Mouse (Mus musculus) cerebellum, postnatal 4 days (tissue): ENCODE measurements at regions not wholly inside any gene's neighbourhood (a gene's known extent, or its start where the extent isn't known, plus 50 kb on each side); places are given as distances from the start of the nearest gene placed in this dataset.

Experiments
- DNase-seq, 2 experiments: peaks; one replicate each; pipeline ENCODE4 v3.0.0; 2022; ENCODE audit warnings: low spot score in 2 of 2, mixed read lengths in 1 of 2

DNA sequence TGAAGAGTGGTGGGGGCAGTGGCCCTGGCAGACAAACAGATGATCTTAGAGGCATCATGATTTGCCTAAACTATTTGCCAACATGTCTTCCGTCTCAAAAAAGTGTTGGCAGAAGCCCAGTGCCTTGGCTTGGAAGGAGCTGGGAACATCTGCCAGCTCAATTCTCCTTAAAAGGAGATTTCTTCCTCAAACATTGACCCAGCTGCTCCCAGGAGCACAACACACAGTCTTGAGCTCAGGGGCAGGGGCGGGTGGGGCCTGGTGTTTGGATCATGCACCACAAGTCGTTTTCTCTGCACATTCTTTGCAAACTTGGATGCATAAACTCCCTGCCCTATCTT, 220.3 kb upstream of the Cdh5 start:
- peak in 1 of 2 experiments; percentile 40 for DNase-seq

DNA sequence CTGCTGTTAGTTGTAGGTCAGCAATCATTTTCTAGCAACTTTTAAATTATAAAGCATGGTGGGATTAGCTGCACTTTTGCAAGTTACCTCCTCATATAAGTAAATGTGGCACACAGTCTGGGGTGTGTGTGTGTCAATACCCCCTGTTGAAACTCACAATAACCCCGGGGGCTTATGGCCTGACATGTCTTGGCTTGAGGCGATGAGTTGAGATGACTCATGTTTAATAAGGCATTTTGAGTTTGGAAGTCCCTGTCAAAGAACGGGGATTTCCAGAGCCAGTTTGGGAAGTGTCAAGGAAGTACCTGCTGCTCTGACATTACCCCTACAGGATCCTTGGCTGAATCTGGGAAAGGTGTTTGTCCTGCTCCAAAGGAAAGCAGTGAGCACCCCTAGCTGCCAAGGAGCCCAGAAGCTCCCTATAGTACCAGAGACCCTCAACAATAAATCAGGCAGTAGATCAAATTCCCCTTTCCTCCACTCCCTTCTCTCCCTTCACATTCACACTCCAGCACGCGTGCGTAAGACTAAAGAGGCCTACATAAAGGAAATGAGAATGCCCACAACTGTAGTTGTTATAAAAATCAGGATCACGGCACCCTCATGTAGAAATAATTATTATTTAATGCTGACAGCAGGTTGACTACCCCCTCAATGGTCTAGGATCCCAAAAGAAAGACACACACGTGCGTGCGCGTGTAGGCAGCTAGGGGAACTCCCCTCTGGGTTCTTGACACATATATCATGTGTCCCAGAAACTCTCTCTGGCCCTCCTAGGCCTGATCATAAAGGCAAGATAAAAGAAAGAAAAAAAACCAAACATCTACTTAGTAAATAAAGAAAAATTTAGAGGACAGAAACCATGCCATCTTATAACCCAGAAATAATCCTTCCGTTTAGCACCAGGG, 216.3 kb upstream of the Cdh5 start:
- no peak for DNase-seq

- DNase-seq = no peak
Observed at GRCm38 (mm10) chr8:103894589-103894988, 206.8 kb upstream of the Cdh5 start.

DNA sequence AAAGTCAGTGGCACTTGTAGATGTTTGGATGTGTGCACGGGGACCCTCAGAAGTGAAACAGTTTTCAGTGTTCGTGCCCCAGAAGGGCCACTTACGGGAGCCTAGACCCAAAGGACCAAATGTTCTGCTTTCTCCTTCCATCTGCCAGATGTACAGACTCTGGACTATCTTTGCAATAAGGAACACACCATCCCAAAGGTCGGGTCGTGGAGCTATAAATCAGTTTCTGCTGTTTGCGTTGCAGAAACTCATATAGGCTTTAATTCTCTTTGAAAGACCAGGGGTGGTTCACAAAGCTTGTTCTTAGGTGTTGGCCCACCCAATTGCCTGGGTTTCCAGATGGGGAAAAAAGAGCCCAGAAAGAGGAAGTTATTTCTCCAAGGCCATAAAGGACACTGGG, 206.3 kb upstream of the Cdh5 start:
- no peak for DNase-seq

DNA sequence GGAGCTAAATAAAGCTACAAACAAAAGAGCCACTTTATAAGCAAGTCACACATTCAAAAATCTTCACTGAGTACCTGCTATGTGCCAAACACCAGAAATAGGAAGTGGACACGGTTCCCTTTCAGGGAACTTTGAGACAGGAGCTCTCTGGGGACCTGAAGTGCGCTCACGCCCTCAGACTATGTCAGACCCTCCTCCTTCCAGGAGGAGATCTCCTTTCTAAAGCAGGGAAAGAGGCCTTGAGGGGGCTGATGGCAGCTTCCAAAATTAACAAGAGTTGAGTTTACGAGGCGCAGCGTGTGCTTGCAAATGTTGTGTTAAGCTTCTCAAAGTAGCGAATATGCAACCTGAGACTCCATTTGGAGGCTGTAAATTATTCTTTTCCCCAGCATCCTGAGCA, 204.0 kb upstream of the Cdh5 start:
- no peak for DNase-seq

GRCm38 (mm10) chr8:103902516-103902915, 198.9 kb upstream of the Cdh5 start:
- no peak for DNase-seq

DNA sequence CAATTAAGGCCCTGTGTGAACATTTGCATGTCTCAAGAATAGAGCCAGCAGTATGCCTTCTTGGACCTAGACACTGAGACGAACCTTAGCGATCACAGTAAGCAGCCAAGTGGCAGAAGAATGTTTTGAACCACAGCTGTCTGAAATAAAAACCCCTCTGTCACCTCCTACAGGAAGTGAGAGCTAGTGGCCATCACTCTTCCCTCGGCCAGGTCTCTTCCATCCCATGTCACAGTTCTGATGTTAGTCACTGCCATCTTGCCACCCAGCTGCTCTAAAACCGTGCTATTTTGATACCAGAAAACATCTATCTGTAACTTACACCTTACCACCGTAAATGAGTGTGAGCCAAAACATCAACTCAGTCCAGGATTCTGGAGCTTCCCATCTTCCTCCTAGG, 197.8 kb upstream of the Cdh5 start:
- DNase-seq = no peak

GRCm38 (mm10) chr8:103907662-103908061, 193.8 kb upstream of the Cdh5 start:
- no peak for DNase-seq

DNA sequence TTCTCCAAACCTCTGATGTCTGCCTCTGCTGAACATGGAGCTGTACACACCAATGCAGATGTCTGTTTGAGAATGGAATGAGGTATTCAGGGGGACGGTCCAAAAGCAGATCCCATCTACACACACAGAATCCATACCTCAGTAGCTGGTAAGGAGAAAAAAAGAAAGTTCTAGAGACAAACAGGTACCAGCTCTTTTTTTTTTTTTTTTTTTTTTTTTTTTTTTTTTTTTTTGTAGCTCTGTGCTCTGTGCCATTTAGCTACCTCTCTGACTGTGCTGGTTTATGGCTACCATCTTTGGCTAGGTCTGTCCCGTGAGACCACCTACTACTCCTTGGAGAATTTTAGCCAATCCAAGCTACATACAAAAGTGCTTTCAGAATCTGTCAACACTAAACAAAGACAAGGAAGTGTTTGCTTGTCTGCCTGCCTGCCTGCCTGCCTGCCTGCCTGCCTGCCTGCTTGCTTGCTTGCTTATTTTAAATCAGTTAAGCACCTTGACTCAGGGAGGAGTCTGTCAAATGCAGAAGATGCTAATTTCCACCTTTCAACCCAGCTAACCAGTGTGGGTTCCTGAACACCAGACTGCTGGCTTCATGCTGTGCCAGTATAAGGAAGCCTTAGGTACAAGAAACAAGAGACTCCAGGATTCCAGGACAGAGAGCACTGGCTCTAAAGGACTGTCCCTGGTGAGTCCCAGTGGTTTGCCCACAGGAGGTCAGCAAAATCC, 190.0 kb upstream of the Cdh5 start:
- no peak for DNase-seq

DNA sequence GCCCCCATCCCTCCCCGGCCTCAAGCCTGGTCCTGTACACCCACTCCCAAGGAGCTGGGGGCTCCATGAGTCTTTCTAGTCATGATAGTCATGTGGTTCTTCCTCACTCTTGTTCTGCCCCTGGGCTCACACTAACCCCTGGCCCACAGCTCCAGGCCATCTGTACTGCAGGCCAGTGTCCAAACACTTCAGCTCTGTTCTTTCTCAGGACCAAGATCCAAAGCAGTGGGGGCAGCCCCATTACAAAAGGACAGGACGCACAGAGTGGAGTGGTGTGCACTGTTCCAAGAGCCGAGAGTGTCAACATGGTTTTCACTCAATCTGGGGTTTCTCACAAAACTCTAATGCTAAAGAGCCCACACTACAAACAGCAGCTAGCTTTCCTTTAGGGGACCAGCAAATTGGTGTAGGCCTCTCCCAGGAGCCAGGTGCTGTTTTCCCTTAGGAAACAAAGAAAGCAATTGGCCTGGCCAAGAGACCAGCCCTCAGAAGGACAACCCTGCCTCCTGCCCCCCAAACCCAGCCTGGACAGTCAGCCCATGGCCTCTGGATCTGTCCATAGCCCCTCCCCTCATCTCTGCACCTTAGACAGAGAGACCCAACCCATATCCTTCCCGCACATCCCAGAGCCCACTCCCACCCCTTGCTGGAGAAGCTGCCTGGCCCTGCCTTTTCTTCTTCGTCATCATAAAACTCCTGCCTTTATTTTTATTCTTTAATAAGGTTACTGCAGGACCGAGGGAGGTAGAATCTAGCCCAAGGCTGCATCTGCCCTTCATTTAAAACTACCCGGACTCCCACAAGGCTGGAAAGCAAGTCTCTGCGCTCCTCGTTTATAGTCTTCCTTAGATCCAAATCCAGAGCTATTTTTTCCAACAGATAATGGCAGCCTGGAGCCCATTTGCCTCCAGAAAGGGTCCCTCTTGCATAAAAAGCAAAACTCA, 188.2 kb upstream of the Cdh5 start:
- DNase-seq = no peak

DNA sequence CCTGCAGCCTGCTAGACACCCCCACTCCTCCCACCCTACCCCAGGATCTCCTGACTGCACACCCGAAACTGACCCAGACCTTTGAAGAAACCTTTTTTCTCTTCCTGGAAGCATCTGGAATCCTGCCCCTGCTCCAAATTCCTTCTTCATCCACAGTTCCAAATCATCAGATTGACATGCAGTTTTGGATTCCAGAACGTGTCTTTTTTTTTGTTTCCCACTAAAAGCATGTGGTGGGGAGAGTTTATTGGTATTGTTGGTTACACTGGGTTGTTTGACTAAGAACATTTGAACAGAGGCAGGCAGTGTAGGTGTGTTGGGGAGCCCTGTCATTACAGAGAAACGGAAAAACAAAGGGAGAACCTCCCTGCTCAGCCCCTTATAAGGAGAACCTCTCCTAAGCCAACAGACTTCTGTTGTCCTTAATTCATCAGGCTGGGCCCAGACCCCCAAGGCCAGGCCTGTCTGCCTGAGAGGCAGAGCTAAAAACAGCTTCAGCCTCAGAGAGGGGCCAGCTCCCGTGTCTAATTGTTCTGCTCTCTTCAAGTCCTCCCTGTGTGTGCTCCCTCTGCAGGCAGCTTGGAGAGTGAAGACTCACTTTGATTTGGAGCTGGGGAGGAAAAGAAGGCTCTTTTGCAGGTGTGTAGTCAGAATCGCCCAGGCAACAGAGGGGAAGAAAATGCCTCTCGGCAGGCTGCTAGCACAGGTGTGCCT, 187.3 kb upstream of the Cdh5 start:
- DNase-seq = peak in 1 of 2 experiments; percentile 4

GRCm38 (mm10) chr8:103919324-103919723, 182.1 kb upstream of the Cdh5 start:
- DNase-seq = no peak

DNA sequence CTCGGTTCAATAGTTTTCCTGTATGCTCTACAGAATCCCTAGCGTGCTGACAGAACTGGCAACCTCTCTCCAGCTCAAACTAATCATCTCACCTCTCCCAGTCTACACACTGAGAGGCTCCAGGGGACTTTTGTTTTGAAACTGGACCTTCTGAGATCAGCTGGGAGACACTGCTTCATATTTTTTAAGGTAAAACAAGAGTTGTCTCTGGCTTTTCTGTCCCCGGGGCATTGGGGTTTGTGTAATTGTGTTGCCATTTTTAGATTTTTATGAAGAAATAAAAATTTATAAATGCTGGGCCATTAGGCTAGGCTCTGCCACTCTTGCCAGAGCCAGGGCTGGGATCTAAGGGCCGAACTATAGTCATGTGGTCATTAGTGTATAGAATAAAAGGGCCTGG, 179.8 kb upstream of the Cdh5 start:
- no peak for DNase-seq

- no peak for DNase-seq
Observed at GRCm38 (mm10) chr8:103922746-103923145, 178.7 kb upstream of the Cdh5 start.

DNA sequence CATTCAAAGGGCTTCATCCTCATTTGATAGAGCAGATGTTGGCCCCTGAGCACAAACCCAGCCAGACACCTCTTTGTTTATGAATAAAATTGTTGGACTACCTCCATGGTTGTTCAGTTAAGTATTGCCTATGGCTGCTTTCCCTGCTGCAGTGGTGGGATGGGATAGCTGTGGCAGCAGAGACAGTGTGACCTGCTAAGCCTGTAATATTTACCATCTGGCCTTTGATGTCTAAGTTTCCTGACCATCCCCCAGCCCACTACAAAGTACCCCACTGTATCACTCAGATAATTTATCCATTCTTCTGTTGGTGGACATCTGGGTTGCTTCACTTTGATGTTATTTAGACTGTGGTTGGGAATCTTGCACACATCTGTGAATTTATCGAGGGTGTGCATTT, 168.7 kb upstream of the Cdh5 start:
- DNase-seq = no peak

GRCm38 (mm10) chr8:103936491-103936890, 164.9 kb upstream of the Cdh5 start:
- DNase-seq = no peak

- DNase-seq = peak; percentile 20 to 49
Observed at GRCm38 (mm10) chr8:103938283-103939230, 162.9 kb upstream of the Cdh5 start.

- DNase-seq = no peak
Observed at GRCm38 (mm10) chr8:103940958-103941532, 160.4 kb upstream of the Cdh5 start.

- no peak for DNase-seq
Observed at GRCm38 (mm10) chr8:103948474-103948873, 153.0 kb upstream of the Cdh5 start.

- no peak for DNase-seq
Observed at GRCm38 (mm10) chr8:103950460-103950859, 151.0 kb upstream of the Cdh5 start.
